Comparison of ENCODE assay signal across 11 mouse cellular contexts in genomic region chr6:47315454-47315853, GRCm38 (mm10).
"Had no signal": no experiment of that assay in that cellular context is flagged by ENCODE, and none has a peak within 500 bp of the region (broad histone marks: within the 10 kb centered on the region; RNA-seq: fewer than 3 reads in every experiment).

No protein-coding gene starts in this region.

- H3K4me3 ChIP-seq: liver, embryonic 15.5 days had no signal

- DNase-seq: kidney, adult 8-10 months; lung, postnatal 36 days; midbrain, embryonic 14.5 days; retina, postnatal 1 day; right cerebral cortex, postnatal 4 days; spleen, adult 18-20 months; thymus, adult 2 months had no signal

- H3K9ac ChIP-seq: liver, embryonic 15.5 days had no signal

- H3K36me3 ChIP-seq: liver, embryonic 15.5 days; neural tube, embryonic 13.5 days had no signal

- H3K27ac ChIP-seq: left cerebral cortex, adult 2 months; liver, embryonic 15.5 days; neural tube, embryonic 13.5 days had no signal

- H3K9me3 ChIP-seq: liver, embryonic 15.5 days; neural tube, embryonic 13.5 days had no signal

- ATAC-seq: intestine, postnatal 0 days had no signal

- H3K27me3 ChIP-seq: liver, embryonic 15.5 days; neural tube, embryonic 13.5 days had no signal

- H3K4me2 ChIP-seq: liver, embryonic 15.5 days had no signal
